Mouse (Mus musculus) forelimb bud, embryonic 11.5 days (tissue): ENCODE results near the gene Plce1.

Experiments
- DNase-seq: peaks from one replicate; pipeline ENCODE4 v3.0.0-alpha.2; 2012; ENCODE audit warnings: low read depth, low spot score

The Plce1 gene

DNA sequence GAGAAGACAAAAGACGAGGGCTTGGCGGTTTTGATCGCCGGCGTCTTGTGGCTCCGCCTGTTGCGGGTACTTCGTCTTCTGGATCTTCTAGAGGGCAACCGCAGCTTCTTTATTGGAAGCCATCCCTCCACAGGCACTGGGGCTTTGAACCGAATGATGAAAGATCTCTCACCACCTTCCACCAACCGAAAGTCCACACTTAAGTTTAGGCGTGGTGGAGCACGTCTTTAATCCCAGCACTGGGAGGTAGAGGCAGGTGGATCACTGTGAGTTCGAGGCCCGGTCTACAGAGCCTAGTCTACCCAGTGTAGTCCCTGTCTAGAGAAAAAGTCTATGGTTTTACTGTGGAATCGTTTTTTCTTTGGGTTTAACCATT, 338.5 kb downstream of the Plce1 start:
- DNase-seq, result no peak

DNA sequence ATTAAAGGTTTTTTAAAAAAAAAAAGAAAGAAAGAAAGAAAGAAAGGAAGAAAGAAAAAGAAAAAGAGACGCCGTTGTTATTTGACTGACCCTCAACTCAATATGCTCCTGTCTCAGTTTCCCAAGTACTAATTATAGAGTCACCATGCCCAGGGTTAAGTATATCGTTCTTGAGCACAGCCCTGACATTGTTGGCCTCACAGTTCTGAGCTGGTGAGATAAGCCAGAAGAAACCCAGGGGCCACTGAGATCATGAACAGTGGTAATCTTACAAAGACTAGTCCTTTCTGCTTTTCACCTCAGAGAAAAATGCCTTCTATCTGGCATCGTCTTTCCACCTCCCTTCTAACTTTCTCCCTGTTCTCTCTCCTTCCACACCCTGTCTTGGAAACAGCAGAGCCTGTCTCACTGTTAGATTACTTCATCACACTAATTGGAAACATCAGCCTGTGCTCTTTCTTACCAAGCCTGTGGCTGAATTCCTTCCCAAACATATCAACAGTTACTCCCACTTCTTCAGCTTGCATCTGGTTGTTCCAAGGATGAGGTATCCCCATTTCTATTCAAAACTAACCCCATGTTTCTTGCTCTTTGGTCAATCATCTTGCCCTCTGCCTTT, 339.4 kb downstream of the Plce1 start:
- DNase-seq, result no peak

DNA sequence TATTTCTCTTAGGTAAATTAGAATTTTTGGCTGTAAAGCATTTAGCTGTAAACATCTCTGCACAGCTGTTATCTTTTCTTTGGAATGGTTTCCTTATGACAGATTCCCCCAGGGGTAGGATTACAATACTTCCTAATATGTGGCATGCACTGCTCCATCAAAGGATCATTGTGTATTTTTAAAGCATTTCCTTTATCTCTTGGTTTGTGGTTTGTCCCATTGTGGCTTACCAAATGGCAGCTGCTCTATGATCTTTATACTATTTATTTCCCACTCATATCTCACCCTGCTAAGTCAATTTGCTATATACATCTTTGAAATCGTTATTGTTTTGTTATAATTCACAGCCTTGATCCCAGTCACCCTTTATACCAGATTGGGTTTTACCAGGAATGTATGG, 352.3 kb downstream of the Plce1 start:
- DNase-seq, result no peak
